8 mouse cellular contexts compared by ENCODE assay signal in the genomic region with DNA sequence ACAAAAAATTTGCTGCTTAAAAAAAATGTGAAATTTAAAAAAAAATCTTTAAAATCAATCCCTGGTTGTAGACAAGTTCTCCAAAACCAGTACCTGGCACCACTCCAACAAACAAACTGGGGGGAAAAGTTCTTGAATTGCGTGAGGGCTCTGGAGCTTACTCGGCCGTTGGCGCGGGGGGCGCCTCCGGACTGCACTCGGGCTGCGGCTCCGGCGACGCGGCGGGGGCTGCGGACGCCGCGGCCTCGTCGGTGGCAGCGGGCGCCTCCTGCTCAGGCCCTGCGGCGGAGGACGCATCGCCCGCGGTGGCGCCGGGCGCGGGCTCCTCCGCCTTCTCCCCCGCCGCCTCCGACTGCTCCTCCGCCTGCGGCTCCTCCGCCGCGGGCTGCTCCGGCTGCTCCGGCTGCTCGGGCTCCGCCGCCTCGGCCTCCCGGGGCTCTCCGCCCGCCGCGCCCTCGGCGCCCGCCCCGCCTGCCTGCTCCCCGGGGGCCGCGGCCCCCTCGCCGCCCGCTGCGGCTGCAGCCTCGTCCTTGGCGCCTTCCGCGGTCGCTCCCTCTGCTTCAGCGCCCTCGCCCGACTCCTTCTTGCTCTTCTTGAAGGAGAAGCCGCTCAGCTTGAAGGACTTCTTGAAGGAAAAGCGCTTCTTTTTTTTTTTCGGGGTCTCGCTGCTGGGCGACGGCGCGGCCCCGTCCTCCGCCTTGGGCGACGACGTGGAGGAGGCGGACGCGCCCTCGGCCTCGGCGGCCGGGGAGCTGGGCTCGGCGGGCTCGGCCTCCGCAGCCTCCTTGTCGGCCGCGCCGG. TPM values are rescaled to one million over a fixed set of nuclear protein-coding genes. Genes with fewer than 3 reads are reported as not detected.
A peak's percentile ranks its signal among the peaks of the same experiment; 100 is the strongest.
DNase-seq lines count a peak whose midpoint lies in the region; ATAC-seq and TF ChIP-seq lines count a peak whose summit lies in the region.

No protein-coding gene starts in this region.

- H3K9ac ChIP-seq in forebrain, embryonic 13.5 days, result peak overlapping the region; percentile 100
- peak overlapping the region; percentile 98 for H3K9ac ChIP-seq in heart, postnatal 0 days (replicated peaks; ENCODE audit: low read depth, low read length)
- H3K9ac ChIP-seq in neural tube, embryonic 15.5 days (replicated peaks), result peak overlapping the region; percentile 100

- H3K4me1 ChIP-seq in forebrain, embryonic 13.5 days, result peaks cover 11% of the 10 kb centered on the region
- H3K4me1 ChIP-seq in heart, postnatal 0 days (ENCODE audit: control insufficient read depth, insufficient read depth), result peaks cover 4% of the 10 kb centered on the region; the same call in 1 of the 2 replicates
- peaks cover 18% of the 10 kb centered on the region for H3K4me1 ChIP-seq in neural tube, embryonic 15.5 days

- peak overlapping the region; percentile 99 for H3K4me3 ChIP-seq in forebrain, embryonic 13.5 days
- H3K4me3 ChIP-seq in heart, postnatal 0 days (ENCODE audit: low read depth, low read length), result peak overlapping the region; percentile 95
- peak overlapping the region; percentile 92 for H3K4me3 ChIP-seq in neural tube, embryonic 15.5 days (replicated peaks)

- peak overlapping the region; percentile 67 for H3K4me2 ChIP-seq in forebrain, embryonic 13.5 days
- peak overlapping the region; percentile 63 for H3K4me2 ChIP-seq in heart, postnatal 0 days (ENCODE audit: low read depth, low read length)
- peak overlapping the region; percentile 58 for H3K4me2 ChIP-seq in neural tube, embryonic 15.5 days

- peak; percentile 68 for DNase-seq in CD4-positive, CD25-positive, alpha-beta regulatory T cell, adult 2 months (ENCODE audit: low read depth, low spot score)
- peak; percentile 76 for DNase-seq in brain, embryonic 14.5 days (ENCODE audit: low read depth)
- peak; percentile 35 for DNase-seq in heart, postnatal 0 days (ENCODE audit: low spot score)
- DNase-seq in kidney, postnatal 4 days, result peak; percentile 55 to 76
- peak; percentile 37 to 48 for DNase-seq in lung, adult 18-20 months
- peak; percentile 39 to 52 for DNase-seq in thymus, adult 18-20 months

- peaks cover 43% of the 10 kb centered on the region for H3K36me3 ChIP-seq in forebrain, embryonic 13.5 days (ENCODE audit: poor library complexity, severe bottlenecking)
- H3K36me3 ChIP-seq in heart, postnatal 0 days (replicated peaks; ENCODE audit: control insufficient read depth, insufficient read depth, low read length), result 0 out of 2 replicates have a peak, but pooled peaks cover 4% of the 10 kb centered on the region
- H3K36me3 ChIP-seq in neural tube, embryonic 15.5 days, result peaks cover 4% of the 10 kb centered on the region

- peak overlapping the region; percentile 100 for H3K27ac ChIP-seq in forebrain, embryonic 13.5 days
- peak overlapping the region; percentile 98 for H3K27ac ChIP-seq in heart, postnatal 0 days (ENCODE audit: low read depth)
- peak overlapping the region; percentile 100 for H3K27ac ChIP-seq in neural tube, embryonic 15.5 days (replicated peaks)

- no peaks in the 10 kb centered on the region for H3K9me3 ChIP-seq in forebrain, embryonic 13.5 days (replicated peaks)
- H3K9me3 ChIP-seq in heart, postnatal 0 days (replicated peaks; ENCODE audit: control insufficient read depth, low read length), result no peaks in the 10 kb centered on the region
- no peaks in the 10 kb centered on the region for H3K9me3 ChIP-seq in neural tube, embryonic 15.5 days (replicated peaks)

- TF ChIP-seq POLR2A in brain, embryonic 14.5 days (IDR thresholded peaks at IDR 0.05; ENCODE audit: borderline replicate concordance, extremely low read depth, insufficient read depth, insufficient read length, poor library complexity, severe bottlenecking), result no peak

- TF ChIP-seq CTCF in brain, embryonic 14.5 days (IDR thresholded peaks at IDR 0.05; ENCODE audit: borderline replicate concordance, extremely low read depth, insufficient read depth, insufficient read length), result no peak
- TF ChIP-seq CTCF in heart, postnatal 0 days (IDR thresholded peaks at IDR 0.05; ENCODE audit: low read depth), result no peak

- WGBS in forebrain, embryonic 13.5 days, result under 1% methylated on average over 88 of the region's 99 CpGs
- WGBS in heart, postnatal 0 days, result under 1% methylated on average over 79 of the region's 99 CpGs
- under 1% methylated on average over 89 of the region's 99 CpGs for WGBS in neural tube, embryonic 15.5 days

- ATAC-seq in forebrain, embryonic 13.5 days, result no peak
- 0 out of 2 replicates have a peak, but pooled peaks have one; percentile 2 for ATAC-seq in heart, postnatal 0 days (ENCODE audit: insufficient read depth, low read depth)
- no peak for ATAC-seq in neural tube, embryonic 15.5 days (ENCODE audit: low FRiP score)

- TF ChIP-seq EP300 in heart, postnatal 0 days (IDR thresholded peaks at IDR 0.05; ENCODE audit: low read depth), result no peak

- no peaks in the 10 kb centered on the region for H3K27me3 ChIP-seq in forebrain, embryonic 13.5 days
- no peaks in the 10 kb centered on the region for H3K27me3 ChIP-seq in heart, postnatal 0 days (ENCODE audit: control insufficient read depth, insufficient read depth, low read length)
- no peaks in the 10 kb centered on the region for H3K27me3 ChIP-seq in neural tube, embryonic 15.5 days (replicated peaks)

RNA-seq across cellular contexts. Expression of gene Marcks, which starts 2.6 kb away (rescaled TPM):
- polyA plus RNA-seq in brain, embryonic 14.5 days (2012; rRNA removed), result 328 and 380 TPM in 2 replicates
- polyA plus RNA-seq in forebrain, embryonic 13.5 days (2015; fragmentation: Nextera tagmentation; extraction: Ambion mirVana), result 282 and 289 TPM in 2 replicates
- total RNA-seq in heart, postnatal 0 days (2014; rRNA removed; ENCODE audit: low replicate concordance), result 56.9 and 83.6 TPM in 2 replicates
- polyA plus RNA-seq in heart, postnatal 0 days (2015; fragmentation: Nextera tagmentation; extraction: Ambion mirVana), result 38.3 TPM in 2 replicates
- polyA plus RNA-seq in neural tube, embryonic 15.5 days (2015; fragmentation: Nextera tagmentation; extraction: Ambion mirVana), result 145 and 159 TPM in 2 replicates
